Mouse (Mus musculus) megakaryocyte-erythroid progenitor cell, adult 5-6 weeks (primary cell): ENCODE measurements at regions not wholly inside any gene's neighbourhood (a gene's known extent, or its start where the extent isn't known, plus 50 kb on each side); places are given as distances from the start of the nearest gene placed in this dataset.
A peak's percentile ranks its signal among the peaks of the same experiment; 100 is the strongest.

Source experiments
- ATAC-seq: replicated peaks from 2 replicates; pipeline ENCODE4 v1.8.0; 2016; ENCODE audit warnings: mild to moderate bottlenecking, inconsistent platforms; ENCODE audit not compliant: severe bottlenecking, poor library complexity, low FRiP score, low TSS enrichment

GRCm38 (mm10) chr9:40617676-40618062 is 52.7 kb upstream of the Gm21915 start:
- ATAC-seq, result no peak

DNA sequence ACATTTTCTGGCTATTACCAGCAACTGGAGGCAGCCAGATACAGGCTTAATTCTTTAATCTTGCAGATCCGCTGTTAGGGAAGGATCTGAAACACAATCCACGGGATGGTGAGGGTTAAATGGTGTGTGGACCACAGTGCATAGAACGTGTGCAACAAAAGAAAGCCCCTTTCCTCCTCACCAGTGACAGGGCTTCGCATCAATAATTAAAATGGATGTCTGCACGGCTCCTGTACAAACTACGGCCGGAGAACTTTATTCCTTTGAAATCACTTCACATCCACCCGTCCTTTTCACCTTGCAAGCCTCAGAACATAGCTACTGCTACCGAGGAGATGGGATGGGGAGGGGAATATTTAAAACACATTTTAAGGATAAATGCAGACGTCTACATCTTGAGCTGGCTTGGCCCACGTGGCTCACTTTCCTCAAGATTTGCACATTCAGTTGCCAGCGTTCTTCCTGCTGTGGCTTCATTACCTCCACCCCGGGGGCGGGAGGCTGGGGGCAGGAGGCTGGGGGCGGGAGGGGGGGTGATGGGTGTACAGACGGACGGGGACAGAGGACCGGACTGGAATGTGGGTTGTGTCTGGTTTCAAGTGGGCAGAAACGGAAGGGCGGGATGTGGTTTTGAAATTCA is 53.3 kb upstream of the Gm21915 start:
- ATAC-seq, result no peak

- peak; percentile 77 for ATAC-seq
These were observed 53.9 kb upstream of the Gm21915 start for GRCm38 (mm10) chr9:40616426-40617035.

- no peak for ATAC-seq
These were observed 54.5 kb upstream of the Gm21915 start for GRCm38 (mm10) chr9:40615891-40616290.

GRCm38 (mm10) chr9:40614071-40614470 is 56.3 kb upstream of the Gm21915 start:
- ATAC-seq, result no peak

GRCm38 (mm10) chr9:40613182-40613581 is 57.2 kb upstream of the Gm21915 start:
- peak; percentile 90 for ATAC-seq

DNA sequence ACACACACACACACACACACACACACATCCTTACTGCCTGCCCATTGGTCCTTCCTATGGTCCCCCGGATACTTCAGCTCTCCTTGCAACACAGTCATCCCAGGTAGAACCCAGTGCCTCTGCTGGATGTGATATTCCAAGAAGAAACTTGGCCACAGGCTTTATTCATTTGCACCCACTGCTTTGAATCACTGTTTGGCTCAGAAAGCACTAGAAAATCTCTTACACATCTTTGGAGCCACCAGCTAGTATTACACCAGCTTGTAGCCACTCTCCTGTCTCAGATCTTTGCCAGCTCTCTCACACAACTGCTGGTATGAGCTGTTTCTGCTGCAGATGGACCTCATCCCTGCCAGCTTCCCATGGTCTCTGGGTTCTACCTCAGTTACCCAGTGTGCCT is 57.7 kb upstream of the Gm21915 start:
- no peak for ATAC-seq

- no peak for ATAC-seq
These were observed 58.1 kb upstream of the Gm21915 start for GRCm38 (mm10) chr9:40612312-40612711.

GRCm38 (mm10) chr9:40611626-40612025 is 58.8 kb upstream of the Gm21915 start:
- no peak for ATAC-seq

DNA sequence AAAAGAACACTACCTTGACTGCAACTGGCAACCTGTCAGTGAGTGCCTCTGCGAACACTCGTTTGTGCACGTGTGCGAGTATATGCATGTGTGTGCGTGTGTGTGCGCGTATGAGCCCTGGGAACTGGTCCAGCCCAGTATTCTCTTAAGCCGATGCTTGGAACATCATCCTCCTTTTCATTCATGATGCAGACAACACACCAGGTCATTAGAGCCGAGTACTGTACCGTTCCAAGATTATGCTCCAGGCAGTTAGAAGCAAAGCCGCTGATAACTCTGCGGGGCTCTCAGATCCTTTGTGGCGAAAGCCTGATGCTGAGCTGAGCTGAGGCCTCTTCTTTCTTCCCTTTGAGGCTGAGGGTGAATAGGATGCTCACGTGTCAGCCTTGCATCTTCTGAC is 61.8 kb upstream of the Gm21915 start:
- no peak for ATAC-seq

- ATAC-seq, result no peak
These were observed 62.5 kb upstream of the Gm21915 start for GRCm38 (mm10) chr9:40607941-40608340.

GRCm38 (mm10) chr9:40603521-40603920 is 66.9 kb upstream of the Gm21915 start:
- peak; percentile 86 for ATAC-seq

DNA sequence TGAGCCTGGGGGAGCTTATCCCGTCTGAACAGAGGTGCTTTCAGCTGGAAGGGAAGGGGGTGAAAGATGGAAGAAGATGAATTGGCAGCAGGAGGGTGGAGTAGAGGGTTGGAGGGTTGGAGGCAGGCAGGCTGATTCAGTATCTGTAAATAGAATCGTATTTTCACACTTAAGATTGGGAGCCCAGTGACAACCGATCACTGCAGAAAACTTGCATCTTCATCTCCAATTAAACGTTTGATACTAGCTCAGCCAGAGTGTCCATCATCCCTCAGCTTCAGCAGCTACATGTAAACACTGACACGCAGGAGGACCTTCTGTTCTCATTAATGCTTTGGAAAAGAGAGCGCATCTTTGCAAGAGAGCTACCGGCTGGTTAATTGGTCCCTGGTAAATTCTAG is 67.2 kb upstream of the Gramd1b start:
- no peak for ATAC-seq

DNA sequence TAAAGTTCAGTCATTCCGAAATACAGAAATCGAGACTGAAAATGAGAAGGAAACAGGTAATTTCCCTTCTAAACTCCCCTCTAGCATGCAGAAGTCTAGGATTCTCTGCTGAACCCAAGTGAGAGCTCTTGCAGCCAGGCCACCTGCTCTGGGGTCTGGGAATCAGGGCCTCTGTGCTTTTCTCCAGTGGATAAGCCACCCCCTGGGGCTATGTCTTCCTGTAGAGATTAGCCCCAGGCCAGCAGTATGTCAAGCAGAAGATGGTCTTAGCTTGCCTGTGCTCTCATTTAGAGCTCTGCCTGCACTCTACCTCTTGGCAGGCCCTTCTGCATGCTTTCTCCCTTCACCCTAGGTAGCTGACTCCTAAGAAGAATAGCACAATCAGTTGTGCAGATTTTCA is 56.2 kb upstream of the Gramd1b start:
- ATAC-seq, result no peak

- no peak for ATAC-seq
These were observed 55.4 kb upstream of the Gramd1b start for GRCm38 (mm10) chr9:40586581-40586980.

- peak; percentile 90 for ATAC-seq
These were observed 52.4 kb upstream of the Gramd1b start for GRCm38 (mm10) chr9:40583554-40583953.

DNA sequence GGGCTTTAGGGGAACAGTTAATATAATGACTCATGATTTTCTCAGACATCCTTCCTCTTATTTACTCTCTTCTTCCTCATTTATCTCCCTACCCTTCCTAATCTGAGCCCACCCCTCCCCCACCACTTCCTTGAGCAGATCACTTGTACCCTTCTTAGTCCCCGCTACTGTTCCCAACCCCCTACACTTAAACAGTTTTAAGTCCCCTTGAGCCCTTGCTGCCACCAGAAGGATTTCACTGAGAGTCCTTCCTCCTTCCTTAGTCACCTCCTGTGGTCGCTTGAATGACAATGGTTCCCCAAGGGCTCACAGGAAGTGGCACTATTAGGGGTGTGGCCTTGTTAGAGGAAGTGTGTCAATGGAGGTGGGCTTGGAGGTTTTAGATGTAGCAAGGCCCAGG is 50.7 kb upstream of the Gramd1b start:
- no peak for ATAC-seq
